Mouse (Mus musculus): ENCODE measurements around the gene Rab5c. TPM values are rescaled to one million over a fixed set of nuclear protein-coding genes. Genes with fewer than 3 reads are reported as not detected.
A peak's percentile ranks its signal among the peaks of the same experiment; 100 is the strongest.

Rab5c gene
- polyA plus RNA-seq, 1 experiment from 2014 or later, result 16.6 TPM

DNA sequence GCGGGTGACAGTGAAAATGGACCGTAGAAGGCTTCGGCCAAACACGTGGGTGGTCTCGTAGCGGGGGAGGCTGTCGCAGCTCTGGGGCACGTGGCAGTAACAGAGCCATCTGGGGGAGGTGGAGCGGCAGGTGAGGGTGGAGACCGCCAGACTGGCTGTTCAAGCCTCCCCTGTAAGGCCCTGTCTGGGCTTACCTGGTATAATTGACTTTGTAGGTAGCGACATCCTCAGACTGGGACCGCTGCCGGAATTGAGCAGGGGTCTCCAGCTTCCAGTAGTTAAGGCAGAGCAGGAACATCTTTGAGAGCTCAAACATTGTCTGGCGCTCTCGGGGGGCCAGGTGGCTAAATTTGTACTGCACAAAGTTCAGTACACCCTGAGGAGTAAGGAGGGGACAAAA, 27.5 kb downstream of the Rab5c start:
- TF ChIP-seq EP300 (IDR thresholded peaks at IDR 0.05; ENCODE audit: low read depth) (no peak), CTCF (IDR thresholded peaks at IDR 0.05; ENCODE audit: low read depth) (no peak)
- Histone ChIP-seq H3K27ac (ENCODE audit: low read depth) (no peak overlapping the region), H3K4me1 (ENCODE audit: insufficient read depth) (peaks cover 28% of the 10 kb centered on the region), H3K36me3 (replicated peaks; ENCODE audit: insufficient read depth, low read length) (peaks cover 35% of the 10 kb centered on the region), H3K9ac (replicated peaks) (no peak overlapping the region), H3K4me2 (ENCODE audit: low read depth, low read length) (no peak overlapping the region), H3K4me3 (ENCODE audit: low read depth, low read length) (no peak overlapping the region), H3K27me3 (ENCODE audit: insufficient read depth, low read length) (no peaks in the 10 kb centered on the region), H3K9me3 (ENCODE audit: low read length) (no peaks in the 10 kb centered on the region)
- ATAC-seq, result no peak
- DNase-seq, result no peak
- WGBS (ENCODE audit: insufficient replicate concordance), result 89% methylated on average over 15 of the region's 15 CpGs

DNA sequence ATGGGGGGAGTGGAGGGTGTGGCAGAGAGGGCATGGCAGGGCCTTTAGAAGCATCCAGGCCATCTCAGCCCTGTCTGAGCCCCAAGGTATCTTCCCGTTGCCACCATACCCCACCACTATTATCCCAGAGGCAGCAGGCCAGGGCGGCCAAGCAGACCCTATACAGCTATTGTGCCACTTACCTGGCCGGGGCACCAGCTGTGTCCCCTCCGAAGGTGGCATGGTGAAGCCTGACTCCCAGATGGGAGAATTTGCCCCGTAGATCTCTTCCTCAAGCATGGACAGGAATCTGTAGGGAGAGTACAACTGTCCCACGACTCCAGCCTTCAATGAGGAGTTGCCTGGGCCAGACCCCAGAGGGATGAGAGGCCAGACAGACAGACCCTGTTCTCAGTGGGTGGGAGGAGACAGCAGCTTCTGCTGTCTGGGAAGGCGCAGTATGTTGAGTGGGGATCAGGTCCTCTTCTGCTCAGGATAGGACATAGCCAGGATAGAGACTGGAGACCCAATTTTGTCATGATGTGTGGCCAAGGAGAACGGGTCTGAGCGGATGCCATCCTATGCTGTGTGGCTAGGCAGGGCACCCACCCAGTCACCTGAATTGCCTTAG, 28.7 kb downstream of the Rab5c start:
- no peak for ATAC-seq
- Histone ChIP-seq H3K4me1 (ENCODE audit: insufficient read depth) (peaks cover 29% of the 10 kb centered on the region), H3K9ac (replicated peaks) (no peak overlapping the region), H3K36me3 (replicated peaks; ENCODE audit: insufficient read depth, low read length) (peaks cover 38% of the 10 kb centered on the region), H3K4me3 (ENCODE audit: low read depth, low read length) (no peak overlapping the region), H3K9me3 (ENCODE audit: low read length) (no peaks in the 10 kb centered on the region), H3K27ac (ENCODE audit: low read depth) (no peak overlapping the region), H3K27me3 (ENCODE audit: insufficient read depth, low read length) (no peaks in the 10 kb centered on the region), H3K4me2 (ENCODE audit: low read depth, low read length) (no peak overlapping the region)
- DNase-seq, result no peak
- TF ChIP-seq EP300 (IDR thresholded peaks at IDR 0.05; ENCODE audit: low read depth) (no peak), CTCF (IDR thresholded peaks at IDR 0.05; ENCODE audit: low read depth) (no peak)
- WGBS (ENCODE audit: insufficient replicate concordance), result 87% methylated on average over 9 of the region's 9 CpGs

DNA sequence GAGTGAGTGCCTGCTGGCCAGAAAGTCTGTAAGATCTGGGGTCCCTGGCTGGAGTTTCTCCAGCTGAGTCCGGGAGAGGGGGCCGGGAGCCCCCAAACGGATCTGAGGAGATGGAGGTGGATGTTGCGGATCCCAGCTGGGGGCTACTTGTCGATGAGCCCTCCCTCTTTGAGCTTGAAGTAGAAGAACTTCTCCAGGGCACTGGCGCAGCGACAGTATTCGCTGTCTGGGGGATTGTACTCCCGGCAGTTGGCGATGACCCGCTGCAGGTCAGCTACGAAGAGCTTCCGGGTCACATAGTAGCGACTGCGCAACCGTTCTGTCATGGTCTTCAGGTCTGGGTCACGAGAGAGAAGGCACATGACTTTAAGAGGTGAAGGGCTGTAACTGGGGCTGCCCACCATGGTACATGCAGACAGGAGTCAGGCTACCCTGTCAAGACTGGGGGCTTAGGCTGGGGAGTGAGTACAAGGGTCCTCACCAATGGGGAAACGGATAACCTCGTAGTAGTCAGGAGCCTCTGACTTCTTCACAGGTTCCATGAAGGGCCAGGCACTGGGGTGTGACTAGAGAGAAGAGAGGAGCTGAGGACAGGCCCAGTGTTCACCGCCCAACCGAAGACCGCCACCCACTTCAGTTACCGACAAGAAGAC, 32.8 kb downstream of the Rab5c start:
- Histone ChIP-seq H3K27ac (ENCODE audit: low read depth) (no peak overlapping the region), H3K9me3 (ENCODE audit: low read length) (no peaks in the 10 kb centered on the region), H3K4me1 (ENCODE audit: insufficient read depth) (peaks cover 30% of the 10 kb centered on the region), H3K4me3 (ENCODE audit: low read depth, low read length) (no peak overlapping the region), H3K36me3 (replicated peaks; ENCODE audit: insufficient read depth, low read length) (peaks cover 38% of the 10 kb centered on the region), H3K4me2 (ENCODE audit: low read depth, low read length) (no peak overlapping the region), H3K27me3 (ENCODE audit: insufficient read depth, low read length) (no peaks in the 10 kb centered on the region), H3K9ac (replicated peaks) (no peak overlapping the region)
- no peak for DNase-seq
- ATAC-seq, result no peak
- WGBS (ENCODE audit: insufficient replicate concordance), result 90% methylated on average over 23 of the region's 23 CpGs
- TF ChIP-seq EP300 (IDR thresholded peaks at IDR 0.05; ENCODE audit: low read depth), result no peak
- TF ChIP-seq CTCF (IDR thresholded peaks at IDR 0.05; ENCODE audit: low read depth), result no peak

DNA sequence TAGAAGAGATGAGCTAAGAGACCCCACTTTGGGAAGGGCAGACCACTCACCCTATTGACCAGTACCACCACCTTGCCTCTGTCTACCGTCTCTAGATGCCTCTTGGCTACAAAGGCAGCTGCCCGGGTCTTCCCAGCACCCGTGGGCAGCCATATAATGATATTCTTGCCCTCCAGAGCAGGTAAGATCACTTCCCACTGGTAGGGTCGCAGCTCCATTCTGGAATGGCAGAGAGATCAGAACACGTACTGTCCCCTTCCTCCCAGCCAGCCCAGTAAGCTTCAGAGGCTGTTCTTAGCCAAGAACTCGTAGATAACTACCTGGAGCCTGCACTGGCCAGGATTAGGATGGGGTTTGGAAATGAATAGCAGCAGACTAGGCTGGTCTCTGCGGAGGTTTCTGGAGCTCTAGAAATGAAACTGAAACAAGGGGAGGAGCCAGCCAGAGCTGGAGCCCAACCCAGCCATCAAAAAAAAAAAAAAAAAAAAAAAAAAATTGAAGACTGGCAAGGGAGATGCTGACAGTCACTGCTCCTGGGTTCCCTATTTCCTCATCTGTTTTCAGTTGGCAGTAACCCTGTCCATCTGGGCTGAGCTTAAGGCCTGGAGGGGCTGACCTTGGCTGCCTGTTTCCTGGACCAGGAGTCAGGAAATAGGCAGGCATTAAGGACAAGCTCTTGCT, 34.0 kb downstream of the Rab5c start, which contains the start of gene Dhx58:
Dhx58 (minus strand) TSS at position 421 of the 681 bp plus-strand sequence.
- DNase-seq (no peak), ATAC-seq (peak; percentile 37)
- peaks cover 30% of the 10 kb centered on the region for H3K4me1 ChIP-seq (ENCODE audit: insufficient read depth)
- peak within 1 kb of the TSS; percentile 55 for H3K4me3 ChIP-seq (ENCODE audit: low read depth, low read length)
- peaks cover 31% of the 10 kb centered on the region for H3K36me3 ChIP-seq (replicated peaks; ENCODE audit: insufficient read depth, low read length)
- H3K9me3 ChIP-seq (ENCODE audit: low read length), result no peaks in the 10 kb centered on the region
- TF ChIP-seq CTCF (IDR thresholded peaks at IDR 0.05; ENCODE audit: low read depth), result no peak
- TF ChIP-seq EP300 (IDR thresholded peaks at IDR 0.05; ENCODE audit: low read depth), result no peak
- peak within 1 kb of the TSS; percentile 71 for H3K27ac ChIP-seq (ENCODE audit: low read depth)
- H3K9ac ChIP-seq (replicated peaks), result peak within 1 kb of the TSS; percentile 71
- peak within 1 kb of the TSS; percentile 86 for H3K4me2 ChIP-seq (ENCODE audit: low read depth, low read length)
- 41% methylated on average over 7 of the region's 7 CpGs for WGBS (ENCODE audit: insufficient replicate concordance)
- H3K27me3 ChIP-seq (ENCODE audit: insufficient read depth, low read length), result no peaks in the 10 kb centered on the region

DNA sequence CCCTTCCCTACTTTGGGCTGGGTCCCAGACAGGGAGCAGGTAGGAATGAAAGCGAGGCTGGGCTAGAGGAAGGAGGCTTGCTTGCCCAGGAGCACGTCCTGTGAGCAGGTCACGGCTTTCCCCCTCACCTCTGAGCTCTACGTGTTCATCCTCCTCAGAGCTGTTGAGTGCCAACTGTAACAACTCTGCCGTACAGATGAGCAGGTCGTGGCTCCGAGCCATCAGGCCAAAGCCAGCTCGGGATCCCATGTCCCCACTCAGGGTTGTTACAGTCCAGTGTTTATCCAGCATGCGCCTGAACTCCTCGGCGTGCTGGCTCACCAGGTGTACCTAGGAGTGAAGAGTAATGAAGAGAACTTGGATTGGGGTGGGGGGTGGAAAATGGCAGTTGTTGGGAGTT, 34.6 kb downstream of the Rab5c start:
- no peaks in the 10 kb centered on the region for H3K27me3 ChIP-seq (ENCODE audit: insufficient read depth, low read length)
- peak overlapping the region; percentile 86 for H3K4me2 ChIP-seq (ENCODE audit: low read depth, low read length)
- 61% methylated on average over 11 of the region's 11 CpGs for WGBS (ENCODE audit: insufficient replicate concordance)
- no peaks in the 10 kb centered on the region for H3K9me3 ChIP-seq (ENCODE audit: low read length)
- peak overlapping the region; percentile 71 for H3K9ac ChIP-seq (replicated peaks)
- DNase-seq (no peak), ATAC-seq (no peak)
- peak overlapping the region; percentile 71 for H3K27ac ChIP-seq (ENCODE audit: low read depth)
- H3K4me1 ChIP-seq (ENCODE audit: insufficient read depth), result peaks cover 30% of the 10 kb centered on the region
- TF ChIP-seq EP300 (IDR thresholded peaks at IDR 0.05; ENCODE audit: low read depth), result no peak
- no peak for TF ChIP-seq CTCF (IDR thresholded peaks at IDR 0.05; ENCODE audit: low read depth)
- H3K4me3 ChIP-seq (ENCODE audit: low read depth, low read length), result peak overlapping the region; percentile 55
- H3K36me3 ChIP-seq (replicated peaks; ENCODE audit: insufficient read depth, low read length), result peaks cover 25% of the 10 kb centered on the region

DNA sequence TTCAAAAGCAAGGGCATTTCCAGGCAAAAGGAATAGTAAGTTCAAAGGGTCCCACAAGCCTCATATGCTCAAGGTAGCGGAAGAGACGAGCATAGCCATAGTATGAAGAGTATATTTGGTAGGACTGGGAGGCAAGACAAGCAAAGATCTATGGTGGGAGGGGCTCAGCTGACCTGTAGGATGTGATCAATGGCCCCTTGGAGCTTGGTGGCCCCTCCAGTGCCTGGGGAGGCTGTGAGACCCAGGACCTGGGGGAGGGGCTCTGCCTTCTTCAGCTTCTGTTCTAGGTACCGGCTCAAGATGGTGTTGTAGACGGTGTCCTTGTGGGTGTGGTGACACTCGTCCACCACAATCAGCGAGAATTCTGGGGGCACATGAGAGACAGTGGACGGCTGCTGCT, 35.1 kb downstream of the Rab5c start:
- TF ChIP-seq CTCF (IDR thresholded peaks at IDR 0.05; ENCODE audit: low read depth) (no peak), EP300 (IDR thresholded peaks at IDR 0.05; ENCODE audit: low read depth) (no peak)
- Histone ChIP-seq H3K27me3 (ENCODE audit: insufficient read depth, low read length) (no peaks in the 10 kb centered on the region), H3K9me3 (ENCODE audit: low read length) (no peaks in the 10 kb centered on the region), H3K36me3 (replicated peaks; ENCODE audit: insufficient read depth, low read length) (peaks cover 23% of the 10 kb centered on the region), H3K4me3 (ENCODE audit: low read depth, low read length) (peak overlapping the region; percentile 55), H3K9ac (replicated peaks) (peak overlapping the region; percentile 71), H3K27ac (ENCODE audit: low read depth) (peak overlapping the region; percentile 71), H3K4me1 (ENCODE audit: insufficient read depth) (peaks cover 30% of the 10 kb centered on the region), H3K4me2 (ENCODE audit: low read depth, low read length) (peak overlapping the region; percentile 86)
- WGBS (ENCODE audit: insufficient replicate concordance), result 29% methylated on average over 7 of the region's 7 CpGs
- 0 out of 2 replicates have a peak, but pooled peaks have one; percentile 3 for ATAC-seq
- no peak for DNase-seq
